Mouse (Mus musculus) limb, embryonic 10.5 days (tissue): ENCODE measurements around the gene Atp5d. TPM values are rescaled to one million over a fixed set of nuclear protein-coding genes. Genes with fewer than 3 reads are reported as not detected.

Experiments used
- polyA plus RNA-seq: library from polyadenylated mRNA; unstranded; fragments of >200 nt; fragmentation: Nextera tagmentation; extraction: Ambion mirVana; gene quantifications from 2 replicates; pipeline ENCODE4 v1.2.1, GENCODE M21; 2016

Atp5d gene
- polyA plus RNA-seq, 1 experiment from 2014 or later: 487 TPM

Other genes starting within 250 kb of the Atp5d start
- gene Cfd, start 247.8 kb upstream of the Atp5d start, polyA plus RNA-seq: not detected in 2 replicates
- gene Med16, start 229.7 kb upstream of the Atp5d start, polyA plus RNA-seq: 63.6 and 67.1 TPM in 2 replicates
- not detected in 2 replicates for gene Gm26602, start 227.8 kb upstream of the Atp5d start, polyA plus RNA-seq
- 0.31 and 0.49 TPM in 2 replicates for gene Kiss1r, start 221.7 kb upstream of the Atp5d start, polyA plus RNA-seq
- 116 and 143 TPM in 2 replicates for gene R3hdm4, start 217.4 kb upstream of the Atp5d start, polyA plus RNA-seq
- 18.2 and 29.4 TPM in 2 replicates for gene Arid3a, start 211.6 kb upstream of the Atp5d start, polyA plus RNA-seq
- 174 and 201 TPM in 2 replicates for gene Wdr18, start 178.5 kb upstream of the Atp5d start, polyA plus RNA-seq
- 0.28 and 0.40 TPM in 2 replicates for gene Grin3b, start 167.9 kb upstream of the Atp5d start, polyA plus RNA-seq
- gene Tmem259, start 154.3 kb upstream of the Atp5d start, polyA plus RNA-seq: 14.9 and 16.4 TPM in 2 replicates
- 261 and 301 TPM in 2 replicates for gene Cnn2, start 150.0 kb upstream of the Atp5d start, polyA plus RNA-seq
- gene Abca7, start 142.1 kb upstream of the Atp5d start, polyA plus RNA-seq: 2.0 and 2.3 TPM in 2 replicates
- 14.9 and 15.5 TPM in 2 replicates for gene Arhgap45, start 122.0 kb upstream of the Atp5d start, polyA plus RNA-seq
- gene Polr2e, start 98.8 kb upstream of the Atp5d start, polyA plus RNA-seq: 319 and 357 TPM in 2 replicates
- 589 and 631 TPM in 2 replicates for gene Gpx4, start 91.5 kb upstream of the Atp5d start, polyA plus RNA-seq
- gene Sbno2, start 33.1 kb upstream of the Atp5d start, polyA plus RNA-seq: 17.1 and 18.4 TPM in 2 replicates
- 16.1 and 17.0 TPM in 2 replicates for gene Stk11, start 22.8 kb upstream of the Atp5d start, polyA plus RNA-seq
- gene Cbarp, start 2.2 kb downstream of the Atp5d start, polyA plus RNA-seq: 3.3 and 4.7 TPM in 2 replicates
- gene Midn, start 9.6 kb downstream of the Atp5d start, polyA plus RNA-seq: 26.2 and 27.1 TPM in 2 replicates
- 90.7 and 129 TPM in 2 replicates for gene Cirbp, start 27.4 kb downstream of the Atp5d start, polyA plus RNA-seq
- 8.7 and 13.1 TPM in 2 replicates for gene 1600002K03Rik, start 34.3 kb downstream of the Atp5d start, polyA plus RNA-seq
- 63.1 and 66.8 TPM in 2 replicates for gene Efna2, start 40.9 kb downstream of the Atp5d start, polyA plus RNA-seq
- 122 and 128 TPM in 2 replicates for gene Mum1, start 87.8 kb downstream of the Atp5d start, polyA plus RNA-seq
- 311 and 345 TPM in 2 replicates for gene Ndufs7, start 110.5 kb downstream of the Atp5d start, polyA plus RNA-seq
- gene Gamt, start 122.4 kb downstream of the Atp5d start, polyA plus RNA-seq: 14.4 and 18.4 TPM in 2 replicates
- 61.2 and 66.2 TPM in 2 replicates for gene Dazap1, start 122.9 kb downstream of the Atp5d start, polyA plus RNA-seq
- 1,092 and 1,255 TPM in 2 replicates for gene Rps15, start 153.8 kb downstream of the Atp5d start, polyA plus RNA-seq
- 0.90 and 2.9 TPM in 2 replicates for gene Apc2, start 157.3 kb downstream of the Atp5d start, polyA plus RNA-seq
- gene 2310011J03Rik, start 181.9 kb downstream of the Atp5d start, polyA plus RNA-seq: 58.2 and 60.9 TPM in 2 replicates
- 6.1 and 6.3 TPM in 2 replicates for gene Pcsk4, start 190.9 kb downstream of the Atp5d start, polyA plus RNA-seq
- gene Reep6, start 191.3 kb downstream of the Atp5d start, polyA plus RNA-seq: 5.4 and 6.6 TPM in 2 replicates
- 0.39 and 0.48 TPM in 2 replicates for gene Adamtsl5, start 209.8 kb downstream of the Atp5d start, polyA plus RNA-seq
- 0.31 and 0.48 TPM in 2 replicates for gene Plk5, start 217.8 kb downstream of the Atp5d start, polyA plus RNA-seq
- gene Mex3d, start 249.0 kb downstream of the Atp5d start, polyA plus RNA-seq: 7.2 and 7.5 TPM in 2 replicates